Mouse (Mus musculus): ENCODE data around the gene Nisch. TPM values are rescaled to one million over a fixed set of nuclear protein-coding genes. Genes with fewer than 3 reads are reported as not detected.

Gene Nisch
- total and polyA plus RNA-seq, 3 experiments = 46.3 to 180 (median 85.2) TPM

- in situ Hi-C loops (cut with MboI; ENCODE audit: low pct_ligation_motif_present, low pct_unique_long_range_greater_than_20kb, low sequenced_read_pairs) (no loop called here), dilution Hi-C loops (cut with MboI; ENCODE audit: extremely low pct_ligation_motif_present, extremely low pct_unique_long_range_greater_than_20kb, low sequenced_read_pairs) (no loop called here)
- H3K27me3 ChIP-seq (replicated peaks) = peaks cover 14% of the 10 kb centered on the region
- no peaks in the 10 kb centered on the region for H3K79me2 ChIP-seq (replicated peaks; ENCODE audit: control insufficient read depth, extremely low read depth, insufficient read depth, poor library complexity, severe bottlenecking)
- no peak overlapping the region for H3K4me2 ChIP-seq (ENCODE audit: insufficient read depth, low read depth, poor library complexity, severe bottlenecking)
- H3K9me3 ChIP-seq (replicated peaks; ENCODE audit: low read length) = no peaks in the 10 kb centered on the region
- H3K4me3 ChIP-seq (replicated peaks in 1 of 3; ENCODE audit: low read depth in 2 of 3, low read length in 2 of 3, poor library complexity in 1 of 3) = no peak overlapping the region
- H3K36me3 ChIP-seq (replicated peaks in 1 of 2; ENCODE audit: control insufficient read depth in 1 of 2, insufficient read depth in 1 of 2, low read length in 1 of 2) = peaks cover 0 to 13% of the 10 kb centered on the region in 2 experiments
- DNase-seq (ENCODE audit: extremely low read depth) = no peak
- H3K27ac ChIP-seq (ENCODE audit: insufficient read depth, low read depth) = no peak overlapping the region
- no peak overlapping the region for H3K9ac ChIP-seq (ENCODE audit: insufficient read depth, low read depth)
- H3K4me1 ChIP-seq (ENCODE audit: control insufficient read depth in 1 of 2, insufficient read depth in 2 of 2) = peaks cover 13 to 31% of the 10 kb centered on the region in 2 experiments
- 0 out of 2 replicates have a peak, but pooled peaks have one; percentile 41 for TF ChIP-seq MYC (IDR thresholded peaks at IDR 0.05; ENCODE audit: low read depth, low read length)
- no peak for TF ChIP-seq ZC3H11A (IDR thresholded peaks at IDR 0.05; ENCODE audit: low read depth, low read length)
These were observed 16.6 kb upstream of the Nisch start for GRCm38 (mm10) chr14:31233070-31233995.

GRCm38 (mm10) chr14:31232404-31233069 lies 15.8 kb upstream of the Nisch start:
- H3K79me2 ChIP-seq (replicated peaks; ENCODE audit: control insufficient read depth, extremely low read depth, insufficient read depth, poor library complexity, severe bottlenecking) = no peaks in the 10 kb centered on the region
- no peak for DNase-seq (ENCODE audit: extremely low read depth)
- dilution Hi-C loops (cut with MboI; ENCODE audit: extremely low pct_ligation_motif_present, extremely low pct_unique_long_range_greater_than_20kb, low sequenced_read_pairs) (no loop called here), in situ Hi-C loops (cut with MboI; ENCODE audit: low pct_ligation_motif_present, low pct_unique_long_range_greater_than_20kb, low sequenced_read_pairs) (no loop called here)
- no peak overlapping the region for H3K27ac ChIP-seq (ENCODE audit: insufficient read depth, low read depth)
- H3K36me3 ChIP-seq (replicated peaks in 1 of 2; ENCODE audit: control insufficient read depth in 1 of 2, insufficient read depth in 1 of 2, low read length in 1 of 2) = peaks cover 0 to 8% of the 10 kb centered on the region in 2 experiments
- H3K27me3 ChIP-seq (replicated peaks) = peaks cover 14% of the 10 kb centered on the region
- no peak overlapping the region for H3K9ac ChIP-seq (ENCODE audit: insufficient read depth, low read depth)
- H3K4me1 ChIP-seq (ENCODE audit: control insufficient read depth in 1 of 2, insufficient read depth in 2 of 2) = peaks cover 19 to 39% of the 10 kb centered on the region in 2 experiments
- TF ChIP-seq BHLHE40 (IDR thresholded peaks at IDR 0.05; ENCODE audit: low read depth, low read length) (no peak), ELF1 (IDR thresholded peaks at IDR 0.05; ENCODE audit: low read depth, low read length) (no peak), JUND (conservative IDR thresholded peaks at IDR 0.05; ENCODE audit: low read depth, low read length) (no peak), MAX (IDR thresholded peaks at IDR 0.05; ENCODE audit: low read length) (no peak), CHD1 (IDR thresholded peaks at IDR 0.05; ENCODE audit: low read depth, low read length) (no peak), RCOR1 (conservative IDR thresholded peaks at IDR 0.05; ENCODE audit: low read depth, low read length) (no peak), E2F4 (IDR thresholded peaks at IDR 0.05; ENCODE audit: insufficient replicate concordance, low read depth, low read length) (no peak), GABPA (IDR thresholded peaks at IDR 0.05; ENCODE audit: insufficient replicate concordance, low read depth, low read length) (no peak), IRF4 (IDR thresholded peaks at IDR 0.05; ENCODE audit: low read depth, low read length) (no peak), USF2 (conservative IDR thresholded peaks at IDR 0.05; ENCODE audit: low read depth, low read length) (no peak), NRF1 (IDR thresholded peaks at IDR 0.05; ENCODE audit: low read depth, low read length) (no peak), MAFK (IDR thresholded peaks at IDR 0.05; ENCODE audit: insufficient replicate concordance, low read length) (no peak), MXI1 (IDR thresholded peaks at IDR 0.05; ENCODE audit: low read depth, low read length) (no peak), UBTF (IDR thresholded peaks at IDR 0.05; ENCODE audit: low read depth, low read length) (no peak), MYC (IDR thresholded peaks at IDR 0.05; ENCODE audit: low read depth, low read length) (no peak), ETS1 (conservative IDR thresholded peaks at IDR 0.05; ENCODE audit: low read depth, low read length) (no peak), TCF12 (IDR thresholded peaks at IDR 0.05; ENCODE audit: low read depth, low read length) (no peak), RAD21 (IDR thresholded peaks at IDR 0.05; ENCODE audit: low read depth, low read length) (no peak)
- H3K4me3 ChIP-seq (replicated peaks in 1 of 3; ENCODE audit: low read depth in 2 of 3, low read length in 2 of 3, poor library complexity in 1 of 3) = no peak overlapping the region
- no peaks in the 10 kb centered on the region for H3K9me3 ChIP-seq (replicated peaks; ENCODE audit: low read length)
- H3K4me2 ChIP-seq (ENCODE audit: insufficient read depth, low read depth, poor library complexity, severe bottlenecking) = no peak overlapping the region
